Comparison of ENCODE assay signal across 1 mouse cellular context in the genomic region with DNA sequence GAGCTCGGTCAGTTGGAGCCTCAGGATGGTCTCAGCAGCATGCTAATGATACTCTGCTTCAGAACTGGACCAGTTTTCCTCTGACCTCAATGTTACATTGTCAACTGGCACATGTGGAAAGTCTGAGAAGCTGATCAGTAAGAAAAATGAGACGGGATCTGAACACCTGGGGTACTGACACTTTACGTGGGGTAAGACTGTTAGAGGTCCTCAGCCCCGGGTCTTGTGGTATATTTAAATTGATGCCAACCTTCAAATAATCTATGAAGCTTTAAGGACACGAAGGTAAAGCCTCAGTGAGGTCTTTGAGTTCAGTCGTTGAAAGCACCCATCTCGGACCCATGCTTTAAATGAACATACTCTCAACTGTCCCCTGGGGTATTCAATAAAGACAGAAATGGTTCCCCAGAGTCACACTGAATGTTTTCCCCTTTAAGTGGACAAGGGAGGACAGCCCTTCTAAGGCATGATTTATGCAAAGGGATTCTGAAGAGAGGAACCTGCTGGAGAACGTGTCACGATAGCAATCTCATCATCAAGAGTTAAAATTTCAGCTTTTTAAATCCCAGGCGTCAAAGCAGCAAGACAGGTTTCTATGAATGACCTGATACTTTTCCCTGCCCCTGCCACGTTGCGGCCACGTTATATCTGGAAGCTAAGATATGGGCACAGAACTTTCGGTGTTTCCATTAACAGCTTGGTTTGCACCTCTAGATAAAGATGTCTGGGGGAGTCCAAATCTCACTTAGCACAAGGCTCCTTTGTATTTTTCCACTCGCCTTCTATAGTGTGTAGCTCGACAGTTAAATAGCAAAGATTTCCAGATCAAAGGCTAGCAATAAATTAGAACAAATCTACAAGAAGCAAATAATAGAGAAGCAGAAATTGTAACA.
TF ChIP-seq lines count a peak whose summit lies in the region.

No protein-coding gene starts in this region.

TF ChIP-seq in CH12.LX, 34 proteins besides CTCF, POLR2A, EP300 and RAD21 (continued from another document):
- TF ChIP-seq ETS1 (conservative IDR thresholded peaks at IDR 0.05; ENCODE audit: low read depth, low read length), result peak; percentile 51; the same call in 1 of the 2 replicates
- TF ChIP-seq MXI1 (IDR thresholded peaks at IDR 0.05; ENCODE audit: low read depth, low read length), result peak; percentile 41; the same call in 1 of the 2 replicates
- TF ChIP-seq TCF12 (IDR thresholded peaks at IDR 0.05; ENCODE audit: low read depth, low read length), result no peak
- peak; percentile 71 for TF ChIP-seq MAX (IDR thresholded peaks at IDR 0.05; ENCODE audit: low read length)
- no peak for TF ChIP-seq JUND (conservative IDR thresholded peaks at IDR 0.05; ENCODE audit: low read depth, low read length)
- TF ChIP-seq CHD2 (IDR thresholded peaks at IDR 0.05; ENCODE audit: low read length), result peak; percentile 55; the same call in 1 of the 2 replicates
TF ChIP-seq in CH12.LX: peak in this region for 12.
